Mouse (Mus musculus) intestine, embryonic 14.5 days (tissue): ENCODE results near the gene Zfp748. TPM values are rescaled to one million over a fixed set of nuclear protein-coding genes. Genes with fewer than 3 reads are reported as not detected.

Source experiments
- ATAC-seq: fragments of 200-750 bp; cut with Nextera tagmentation; replicated peaks from 2 replicates; pipeline ENCODE4 v1.8.0; 2017; ENCODE audit warnings: low read depth, moderate number of reproducible peaks, moderate TSS enrichment, moderate library complexity; ENCODE audit not compliant: low FRiP score, low TSS enrichment
- DNase-seq: peaks from one replicate; pipeline ENCODE4 v3.0.0-alpha.2; 2018; ENCODE audit warnings: low spot score
- H3K27ac ChIP-seq: fragments of 300-500 bp; sonication (generic); 2 replicates; pipeline ENCODE4 v1.5.1; 2014; ENCODE audit warnings: low read depth, mild to moderate bottlenecking, control low read depth
- H3K27me3 ChIP-seq: fragments of 300-500 bp; sonication (generic); replicated peaks from 2 replicates; pipeline ENCODE4 v1.6.1; 2014; ENCODE audit warnings: low read length, control low read depth; ENCODE audit not compliant: control insufficient read depth, insufficient read depth
- H3K36me3 ChIP-seq: fragments of 300-500 bp; sonication (generic); 2 replicates; pipeline ENCODE4 v1.6.1; 2014; ENCODE audit warnings: low read length, control low read depth; ENCODE audit not compliant: control insufficient read depth, insufficient read depth
- H3K4me1 ChIP-seq: fragments of 300-500 bp; sonication (generic); replicated peaks from 2 replicates; pipeline ENCODE4 v1.6.1; 2014; ENCODE audit warnings: low read length, control low read depth, mixed read lengths; ENCODE audit not compliant: control insufficient read depth, insufficient read depth
- H3K4me2 ChIP-seq: fragments of 300-500 bp; sonication (generic); 2 replicates; pipeline ENCODE4 v1.6.1; 2014; ENCODE audit warnings: low read length
- H3K4me3 ChIP-seq: fragments of 300-500 bp; sonication (generic); 2 replicates; pipeline ENCODE4 v1.5.1; 2014; ENCODE audit warnings: low read depth, low read length, control low read depth, mixed read lengths
- H3K9ac ChIP-seq: fragments of 300-500 bp; sonication (generic); 2 replicates; pipeline ENCODE4 v1.6.1; 2014; ENCODE audit warnings: mild to moderate bottlenecking, low read length
- H3K9me3 ChIP-seq: fragments of 300-500 bp; sonication (generic); 2 replicates; pipeline ENCODE4 v1.6.1; 2016; ENCODE audit warnings: low read length, control low read depth; ENCODE audit not compliant: control insufficient read depth
- WGBS: fragments of 180-500 bp; shearing (Covaris S2); extraction: QIAGEN DNeasy Blood & Tissue Kit; methylation state at CpG from one replicate; pipeline ENCODE4 v1.1.7; 2014; 5-methylcytosine and 5-hydroxymethylcytosine counted together
- polyA plus RNA-seq: library from polyadenylated mRNA; unstranded; fragments of >200 nt; fragmentation: Nextera tagmentation; extraction: Ambion mirVana; gene quantifications from 2 replicates; pipeline ENCODE4 v1.2.1, GENCODE M21; 2014

Gene Zfp748
- polyA plus RNA-seq, 1 experiment from 2014 or later: 14.1 TPM

DNA sequence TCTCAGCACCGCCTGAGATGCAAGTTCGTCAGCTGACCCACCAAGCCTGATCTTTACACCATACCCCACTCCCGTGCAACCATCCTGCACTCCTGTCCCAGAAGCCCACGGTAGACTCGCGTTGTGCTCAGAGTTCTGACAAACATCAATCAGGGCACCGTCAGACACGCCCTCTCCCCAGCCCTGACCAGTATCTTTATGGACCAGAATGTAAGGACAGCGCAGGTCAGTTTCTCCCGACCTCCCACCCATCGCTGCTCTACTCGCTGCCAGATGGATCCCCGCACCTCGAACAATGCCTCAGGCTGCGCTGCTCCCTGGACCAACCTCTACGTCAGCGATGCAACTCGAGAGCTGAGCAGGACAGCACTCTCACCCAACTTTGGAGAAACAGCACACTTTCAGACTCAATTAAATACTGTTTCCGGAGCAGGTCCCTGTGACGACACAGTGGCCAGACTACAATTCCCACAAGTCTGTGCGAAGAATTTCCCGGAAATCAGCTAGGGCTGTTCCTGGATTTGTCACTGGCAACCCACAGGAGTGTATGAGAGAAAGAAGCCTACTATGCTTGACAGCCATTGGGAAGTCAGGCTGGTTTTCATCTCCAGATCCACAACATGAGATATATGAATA is 53.4 kb downstream of the Zfp748 start, which contains the start of gene Zfp58:
Gene Zfp58 (minus strand): TSS at position 472 of the 636 bp plus-strand sequence.
- peak within 1 kb of the TSS; percentile 75 for H3K4me2 ChIP-seq
- H3K27ac ChIP-seq: peak within 1 kb of the TSS; percentile 40; the same call in 1 of the 2 replicates
- peak; percentile 95 for ATAC-seq
- DNase-seq: peak; percentile 90
- no peaks in the 10 kb centered on the region for H3K27me3 ChIP-seq
- H3K36me3 ChIP-seq: no peaks in the 10 kb centered on the region
- H3K4me1 ChIP-seq: peaks cover 5% of the 10 kb centered on the region; the same call in 1 of the 2 replicates
- peak within 1 kb of the TSS; percentile 86 for H3K4me3 ChIP-seq
- H3K9me3 ChIP-seq: 0 out of 2 replicates have a peak, but pooled peaks cover under 1% of the 10 kb centered on the region
- H3K9ac ChIP-seq: peak within 1 kb of the TSS; percentile 63
- under 1% methylated on average over 22 of the region's 22 CpGs for WGBS

DNA sequence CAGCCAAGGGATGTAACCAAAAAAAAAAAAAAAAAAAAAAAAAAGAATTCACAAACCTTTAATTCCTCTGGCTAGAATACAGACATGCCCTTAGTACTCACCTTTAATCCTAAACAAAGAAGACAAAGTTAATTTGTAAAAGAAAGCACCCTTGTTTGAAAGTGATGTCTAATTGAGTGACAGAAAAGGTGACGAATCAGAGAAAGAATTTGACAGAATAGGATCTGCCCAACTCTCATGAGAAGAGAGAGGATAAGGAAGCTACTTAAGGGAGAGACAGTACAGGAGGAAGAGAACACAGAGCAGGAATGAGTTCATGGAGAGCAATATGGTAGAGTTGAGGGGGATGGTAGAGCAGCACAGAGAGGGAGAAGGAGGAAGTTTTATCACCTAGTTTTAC is 58.0 kb downstream of the Zfp748 start:
- Histone ChIP-seq H3K27me3 (no peaks in the 10 kb centered on the region), H3K9me3 (peaks cover 14% of the 10 kb centered on the region), H3K4me3 (no peak overlapping the region), H3K4me1 (peaks cover 5% of the 10 kb centered on the region; the same call in 1 of the 2 replicates), H3K9ac (no peak overlapping the region), H3K4me2 (no peak overlapping the region), H3K27ac (no peak overlapping the region), H3K36me3 (peaks cover 41% of the 10 kb centered on the region)
- DNase-seq: no peak
- WGBS: 91% methylated on average over 1 of the region's 1 CpGs
- no peak for ATAC-seq

Other genes starting within 250 kb of the Zfp748 start
- gene Zfp457, start 247.3 kb downstream of the Zfp748 start, polyA plus RNA-seq: 0.70 and 0.90 TPM in 2 replicates
- 2.9 and 3.5 TPM in 2 replicates for gene Zfp595, start 221.3 kb downstream of the Zfp748 start, polyA plus RNA-seq
- not detected in 2 replicates for gene Gm28044, start 193.3 kb downstream of the Zfp748 start, polyA plus RNA-seq
- 1.0 and 1.8 TPM in 2 replicates for gene Zfp953, start 193.2 kb downstream of the Zfp748 start, polyA plus RNA-seq
- 0.34 and 0.54 TPM in 2 replicates for gene Gm28041, start 178.1 kb downstream of the Zfp748 start, polyA plus RNA-seq
- 1.9 and 2.0 TPM in 2 replicates for gene Zfp456, start 178.0 kb downstream of the Zfp748 start, polyA plus RNA-seq
- 6.8 and 7.2 TPM in 2 replicates for gene Zfp429, start 154.0 kb downstream of the Zfp748 start, polyA plus RNA-seq
- gene Zfp459, start 132.4 kb downstream of the Zfp748 start, polyA plus RNA-seq: 1.6 and 2.4 TPM in 2 replicates
- gene Zfp874a, start 102.2 kb downstream of the Zfp748 start, polyA plus RNA-seq: 8.8 and 9.0 TPM in 2 replicates
- 1.9 and 2.0 TPM in 2 replicates for gene Zfp874b, start 69.6 kb downstream of the Zfp748 start, polyA plus RNA-seq
- gene Zfp58, start 53.3 kb downstream of the Zfp748 start, polyA plus RNA-seq: 10.1 and 13.0 TPM in 2 replicates
- gene Gm26965, start 27.7 kb downstream of the Zfp748 start, polyA plus RNA-seq: not detected in 2 replicates
- gene Zfp87, start 27.7 kb downstream of the Zfp748 start, polyA plus RNA-seq: 22.7 and 23.7 TPM in 2 replicates
- gene Zfp729b, start 55.9 kb upstream of the Zfp748 start, polyA plus RNA-seq: 4.7 and 4.8 TPM in 2 replicates
- not detected in 2 replicates for gene Gm49345, start 83.9 kb upstream of the Zfp748 start, polyA plus RNA-seq
- gene Zfp729a, start 84.0 kb upstream of the Zfp748 start, polyA plus RNA-seq: 3.6 and 5.0 TPM in 2 replicates
- gene Zfp738, start 133.2 kb upstream of the Zfp748 start, polyA plus RNA-seq: 11.0 and 12.6 TPM in 2 replicates
- gene Zfp65, start 175.3 kb upstream of the Zfp748 start, polyA plus RNA-seq: 2.9 and 3.1 TPM in 2 replicates
- gene Zfp85, start 201.4 kb upstream of the Zfp748 start, polyA plus RNA-seq: 5.1 and 6.1 TPM in 2 replicates
- gene Zfp493, start 225.9 kb upstream of the Zfp748 start, polyA plus RNA-seq: 3.1 and 3.4 TPM in 2 replicates